Mouse (Mus musculus): ENCODE results near the gene Slc10a4. TPM values are rescaled to one million over a fixed set of nuclear protein-coding genes. Genes with fewer than 3 reads are reported as not detected.

Slc10a4 gene
- 39.7 and 40.6 TPM in 2 replicates for polyA plus RNA-seq (2015; fragmentation: Nextera tagmentation; extraction: Ambion mirVana)

DNA sequence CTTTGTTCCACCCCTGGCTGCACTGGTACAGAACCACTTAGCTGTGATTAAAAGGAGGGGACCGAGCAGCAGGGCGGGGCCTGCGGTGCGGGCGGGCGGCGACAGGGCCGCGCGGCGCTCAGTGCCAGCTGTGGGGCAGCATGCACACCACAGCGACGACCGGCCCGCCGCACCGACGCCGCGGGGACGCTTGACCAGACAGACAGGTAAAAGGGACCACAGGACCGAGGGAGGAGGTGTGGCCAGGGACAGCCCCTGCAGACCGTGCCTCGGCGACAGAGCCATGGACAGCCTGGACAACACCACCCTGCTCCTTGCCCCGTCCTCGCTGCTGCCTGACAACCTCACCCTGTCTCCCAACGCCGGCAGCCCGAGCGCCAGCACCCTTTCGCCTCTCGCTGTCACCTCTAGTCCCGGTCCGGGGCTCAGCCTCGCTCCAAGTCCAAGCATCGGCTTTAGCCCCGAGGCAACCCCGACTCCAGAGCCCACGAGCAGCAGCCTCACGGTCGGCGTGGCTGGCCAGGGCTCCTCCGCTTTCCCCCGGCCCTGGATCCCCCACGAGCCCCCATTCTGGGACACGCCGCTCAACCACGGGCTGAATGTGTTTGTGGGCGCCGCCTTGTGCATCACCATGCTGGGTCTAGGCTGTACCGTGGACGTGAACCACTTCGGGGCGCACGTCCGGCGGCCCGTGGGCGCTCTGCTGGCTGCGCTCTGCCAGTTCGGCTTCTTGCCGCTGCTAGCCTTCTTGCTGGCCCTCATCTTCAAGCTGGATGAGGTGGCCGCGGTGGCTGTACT lies at the start of gene Slc10a4:
Gene Slc10a4 (plus strand): TSS at position 100 of the 798 bp plus-strand sequence.

GRCm38 (mm10) chr5:72974602-72975001 lies 32.1 kb upstream of the Slc10a4 start, which contains the start of gene Gm10135:
Gene Gm10135, minus strand, starts transcription at chr5:72974702.

Other genes with a start within 250 kb of the Slc10a4 start
- gene Tec, start 138.4 kb upstream of the Slc10a4 start, polyA plus RNA-seq (2015; fragmentation: Nextera tagmentation; extraction: Ambion mirVana) = 7.6 and 8.1 TPM in 2 replicates
- gene Slain2, start 92.6 kb upstream of the Slc10a4 start, polyA plus RNA-seq (2015; fragmentation: Nextera tagmentation; extraction: Ambion mirVana) = 12.3 and 15.1 TPM in 2 replicates
- gene Gm10135, start 32.2 kb upstream of the Slc10a4 start, polyA plus RNA-seq (2015; fragmentation: Nextera tagmentation; extraction: Ambion mirVana) = not detected in 2 replicates
- gene Fryl, start 249.7 kb downstream of the Slc10a4 start, polyA plus RNA-seq (2015; fragmentation: Nextera tagmentation; extraction: Ambion mirVana) = 27.5 and 28.1 TPM in 2 replicates

All from neural tube, postnatal 0 days (tissue).